Mouse (Mus musculus): ENCODE data around the gene Trio. TPM values are rescaled to one million over a fixed set of nuclear protein-coding genes. Genes with fewer than 3 reads are reported as not detected.

Trio gene
- polyA plus RNA-seq, 1 experiment from 2014 or later = 8.8 TPM

GRCm38 (mm10) chr15:27998621-27999359 lies 26.9 kb downstream of the Trio start:
- Histone ChIP-seq H3K27me3 (ENCODE audit: control insufficient read depth, insufficient read depth, low read length) (no peaks in the 10 kb centered on the region), H3K4me1 (replicated peaks; ENCODE audit: control insufficient read depth, insufficient read depth) (peaks cover 9% of the 10 kb centered on the region; the same call in 1 of the 2 replicates), H3K4me3 (ENCODE audit: low read depth, low read length) (no peak overlapping the region), H3K27ac (replicated peaks) (no peak overlapping the region), H3K9me3 (ENCODE audit: control insufficient read depth, low read length) (no peaks in the 10 kb centered on the region), H3K9ac (ENCODE audit: low read length) (no peak overlapping the region), H3K4me2 (replicated peaks; ENCODE audit: low read depth) (no peak overlapping the region), H3K36me3 (ENCODE audit: control insufficient read depth, insufficient read depth, low read length) (no peaks in the 10 kb centered on the region)
- DNase-seq (ENCODE audit: low spot score) = no peak
- 24% methylated on average over 8 of the region's 8 CpGs for WGBS
- ATAC-seq (ENCODE audit: low FRiP score, low TSS enrichment) = no peak
- TF ChIP-seq CTCF (IDR thresholded peaks at IDR 0.05; ENCODE audit: low read depth) = no peak
- TF ChIP-seq EP300 (optimal IDR thresholded peaks at IDR 0.05) = no peak

- H3K27ac ChIP-seq (replicated peaks) = no peak overlapping the region
- no peaks in the 10 kb centered on the region for H3K9me3 ChIP-seq (ENCODE audit: control insufficient read depth, low read length)
- H3K4me1 ChIP-seq (replicated peaks; ENCODE audit: control insufficient read depth, insufficient read depth) = peaks cover 15% of the 10 kb centered on the region
- H3K36me3 ChIP-seq (ENCODE audit: control insufficient read depth, insufficient read depth, low read length) = no peaks in the 10 kb centered on the region
- H3K4me2 ChIP-seq (replicated peaks; ENCODE audit: low read depth) = no peak overlapping the region
- DNase-seq (ENCODE audit: low spot score) (no peak), ATAC-seq (ENCODE audit: low FRiP score, low TSS enrichment) (no peak)
- H3K27me3 ChIP-seq (ENCODE audit: control insufficient read depth, insufficient read depth, low read length) = no peaks in the 10 kb centered on the region
- H3K9ac ChIP-seq (ENCODE audit: low read length) = no peak overlapping the region
- 31% methylated on average over 8 of the region's 8 CpGs for WGBS
- TF ChIP-seq CTCF (IDR thresholded peaks at IDR 0.05; ENCODE audit: low read depth) = 0 out of 2 replicates have a peak, but pooled peaks have one; percentile 20
- no peak for TF ChIP-seq EP300 (optimal IDR thresholded peaks at IDR 0.05)
- no peak overlapping the region for H3K4me3 ChIP-seq (ENCODE audit: low read depth, low read length)
These were observed 27.7 kb downstream of the Trio start for GRCm38 (mm10) chr15:27997917-27998316.

- DNase-seq (ENCODE audit: low spot score) = no peak
- 43% methylated on average over 9 of the region's 9 CpGs for WGBS
- ATAC-seq (ENCODE audit: low FRiP score, low TSS enrichment) = peak; percentile 49
- no peaks in the 10 kb centered on the region for H3K36me3 ChIP-seq (ENCODE audit: control insufficient read depth, insufficient read depth, low read length)
- H3K27me3 ChIP-seq (ENCODE audit: control insufficient read depth, insufficient read depth, low read length) = no peaks in the 10 kb centered on the region
- H3K4me2 ChIP-seq (replicated peaks; ENCODE audit: low read depth) = no peak overlapping the region
- TF ChIP-seq CTCF (IDR thresholded peaks at IDR 0.05; ENCODE audit: low read depth) = no peak
- no peak for TF ChIP-seq EP300 (optimal IDR thresholded peaks at IDR 0.05)
- H3K4me1 ChIP-seq (replicated peaks; ENCODE audit: control insufficient read depth, insufficient read depth) = peaks cover 17% of the 10 kb centered on the region
- 0 out of 2 replicates have a peak overlapping the region, but pooled peaks have one; percentile 4 for H3K27ac ChIP-seq (replicated peaks)
- no peak overlapping the region for H3K4me3 ChIP-seq (ENCODE audit: low read depth, low read length)
- no peaks in the 10 kb centered on the region for H3K9me3 ChIP-seq (ENCODE audit: control insufficient read depth, low read length)
- no peak overlapping the region for H3K9ac ChIP-seq (ENCODE audit: low read length)
These were observed 28.2 kb downstream of the Trio start for GRCm38 (mm10) chr15:27997391-27997841.

GRCm38 (mm10) chr15:27996750-27997149 lies 28.9 kb downstream of the Trio start:
- no peaks in the 10 kb centered on the region for H3K9me3 ChIP-seq (ENCODE audit: control insufficient read depth, low read length)
- no peaks in the 10 kb centered on the region for H3K36me3 ChIP-seq (ENCODE audit: control insufficient read depth, insufficient read depth, low read length)
- peaks cover 17% of the 10 kb centered on the region for H3K4me1 ChIP-seq (replicated peaks; ENCODE audit: control insufficient read depth, insufficient read depth)
- 84% methylated on average over 4 of the region's 4 CpGs for WGBS
- no peak overlapping the region for H3K27ac ChIP-seq (replicated peaks)
- DNase-seq (ENCODE audit: low spot score) = no peak
- no peak overlapping the region for H3K9ac ChIP-seq (ENCODE audit: low read length)
- no peak overlapping the region for H3K4me2 ChIP-seq (replicated peaks; ENCODE audit: low read depth)
- H3K4me3 ChIP-seq (ENCODE audit: low read depth, low read length) = no peak overlapping the region
- no peak for ATAC-seq (ENCODE audit: low FRiP score, low TSS enrichment)
- TF ChIP-seq CTCF (IDR thresholded peaks at IDR 0.05; ENCODE audit: low read depth) = no peak
- TF ChIP-seq EP300 (optimal IDR thresholded peaks at IDR 0.05) = no peak
- no peaks in the 10 kb centered on the region for H3K27me3 ChIP-seq (ENCODE audit: control insufficient read depth, insufficient read depth, low read length)

GRCm38 (mm10) chr15:27995421-27995820 lies 30.2 kb downstream of the Trio start:
- no peak overlapping the region for H3K4me2 ChIP-seq (replicated peaks; ENCODE audit: low read depth)
- H3K4me1 ChIP-seq (replicated peaks; ENCODE audit: control insufficient read depth, insufficient read depth) = peaks cover 17% of the 10 kb centered on the region
- DNase-seq (ENCODE audit: low spot score) = no peak
- no peak for TF ChIP-seq CTCF (IDR thresholded peaks at IDR 0.05; ENCODE audit: low read depth)
- TF ChIP-seq EP300 (optimal IDR thresholded peaks at IDR 0.05) = no peak
- H3K4me3 ChIP-seq (ENCODE audit: low read depth, low read length) = no peak overlapping the region
- H3K27ac ChIP-seq (replicated peaks) = no peak overlapping the region
- no peak overlapping the region for H3K9ac ChIP-seq (ENCODE audit: low read length)
- whole genome bisulfite sequencing = 52% methylated on average over 3 of the region's 3 CpGs
- ATAC-seq (ENCODE audit: low FRiP score, low TSS enrichment) = no peak
- H3K36me3 ChIP-seq (ENCODE audit: control insufficient read depth, insufficient read depth, low read length) = no peaks in the 10 kb centered on the region
- H3K27me3 ChIP-seq (ENCODE audit: control insufficient read depth, insufficient read depth, low read length) = no peaks in the 10 kb centered on the region
- no peaks in the 10 kb centered on the region for H3K9me3 ChIP-seq (ENCODE audit: control insufficient read depth, low read length)

- no peak overlapping the region for H3K4me3 ChIP-seq (ENCODE audit: low read depth, low read length)
- no peak overlapping the region for H3K4me2 ChIP-seq (replicated peaks; ENCODE audit: low read depth)
- no peak overlapping the region for H3K9ac ChIP-seq (ENCODE audit: low read length)
- TF ChIP-seq EP300 (optimal IDR thresholded peaks at IDR 0.05) (no peak), CTCF (IDR thresholded peaks at IDR 0.05; ENCODE audit: low read depth) (no peak)
- H3K36me3 ChIP-seq (ENCODE audit: control insufficient read depth, insufficient read depth, low read length) = no peaks in the 10 kb centered on the region
- WGBS = 75% methylated on average over 13 of the region's 13 CpGs
- no peaks in the 10 kb centered on the region for H3K27me3 ChIP-seq (ENCODE audit: control insufficient read depth, insufficient read depth, low read length)
- no peak for DNase-seq (ENCODE audit: low spot score)
- H3K9me3 ChIP-seq (ENCODE audit: control insufficient read depth, low read length) = no peaks in the 10 kb centered on the region
- ATAC-seq (ENCODE audit: low FRiP score, low TSS enrichment) = no peak
- no peak overlapping the region for H3K27ac ChIP-seq (replicated peaks)
- peaks cover 17% of the 10 kb centered on the region for H3K4me1 ChIP-seq (replicated peaks; ENCODE audit: control insufficient read depth, insufficient read depth)
These were observed 30.8 kb downstream of the Trio start for GRCm38 (mm10) chr15:27994870-27995269.

Data from stomach, postnatal 0 days (tissue).